ENCODE assay signal across 24 mouse cellular contexts in genomic region chr16:36640993-36641392, GRCm38 (mm10). TPM values are rescaled to one million over a fixed set of nuclear protein-coding genes. Genes with fewer than 3 reads are reported as not detected.
A peak's percentile ranks its signal among the peaks of the same experiment; 100 is the strongest.
DNase-seq lines count a peak whose midpoint lies in the region; ATAC-seq lines count a peak whose summit lies in the region.
"Had no signal": no experiment of that assay in that cellular context is flagged by ENCODE, and none has a peak within 500 bp of the region (broad histone marks: within the 10 kb centered on the region; RNA-seq: fewer than 3 reads in every experiment).

No protein-coding gene starts in this region.

- H3K4me3 ChIP-seq in lung, embryonic 15.5 days: no peak overlapping the region
- H3K4me3 ChIP-seq: embryonic facial prominence, embryonic 15.5 days; erythroblast, embryonic 14.5 days; forebrain, embryonic 10.5 days; gastrocnemius, adult 2 months; heart, adult 2 months; hindbrain, embryonic 13.5 days had no signal

- intact Hi-C loops in heart, postnatal 14 days (cut with DNase I): no loop called here

- WGBS in lung, embryonic 15.5 days: 54% methylated on average over 5 of the region's 5 CpGs

- H3K27me3 ChIP-seq in lung, embryonic 15.5 days: no peaks in the 10 kb centered on the region
- H3K27me3 ChIP-seq: embryonic facial prominence, embryonic 15.5 days; hindbrain, embryonic 13.5 days had no signal

- H3K9me3 ChIP-seq in lung, embryonic 15.5 days: no peaks in the 10 kb centered on the region
- H3K9me3 ChIP-seq: embryonic facial prominence, embryonic 15.5 days; forebrain, embryonic 10.5 days; hindbrain, embryonic 13.5 days had no signal

- H3K9ac ChIP-seq in lung, embryonic 15.5 days: no peak overlapping the region
- H3K9ac ChIP-seq: embryonic facial prominence, embryonic 15.5 days; hindbrain, embryonic 13.5 days had no signal

- DNase-seq in heart, adult 9 months (ENCODE audit: low spot score in 2 of 2): peak; percentile 4 to 6
- no peak for DNase-seq in heart, postnatal 14 days
- DNase-seq in lung, postnatal 25 days (ENCODE audit: low spot score): no peak
- DNase-seq: adrenal gland, postnatal 14 days; cerebellum, adult 2 months; cerebellum, postnatal 14 days; embryo, embryonic 11 days; gastrocnemius, adult 2 months; gastrocnemius, postnatal 25 days; kidney, adult 11 months had no signal

- no peak overlapping the region for H3K4me2 ChIP-seq in lung, embryonic 15.5 days
- H3K4me2 ChIP-seq: embryonic facial prominence, embryonic 15.5 days; hindbrain, embryonic 13.5 days had no signal

- ATAC-seq in lung, embryonic 15.5 days (ENCODE audit: borderline replicate concordance, extremely low read depth, low FRiP score, low TSS enrichment): no peak
- ATAC-seq in granulocyte monocyte progenitor cell, adult 5-6 weeks (replicated peaks; ENCODE audit: poor library complexity, severe bottlenecking): peak; percentile 55
- no peak for ATAC-seq in activated CD4-positive, CD25-positive, alpha-beta regulatory T cell, adult 4 months
- ATAC-seq in megakaryocyte-erythroid progenitor cell, adult 5-6 weeks (replicated peaks; ENCODE audit: low FRiP score, low TSS enrichment, poor library complexity, severe bottlenecking): no peak
- ATAC-seq: forebrain, embryonic 14.5 days; hindbrain, postnatal 0 days had no signal

- no peaks in the 10 kb centered on the region for H3K36me3 ChIP-seq in lung, embryonic 15.5 days
- H3K36me3 ChIP-seq: embryonic facial prominence, embryonic 15.5 days; forebrain, embryonic 10.5 days; hindbrain, embryonic 13.5 days had no signal

- H3K4me1 ChIP-seq in lung, embryonic 15.5 days: 0 out of 2 replicates have a peak, but pooled peaks cover 3% of the 10 kb centered on the region
- H3K4me1 ChIP-seq: embryonic facial prominence, embryonic 15.5 days; forebrain, embryonic 10.5 days; hindbrain, embryonic 13.5 days had no signal

- H3K27ac ChIP-seq in lung, embryonic 15.5 days: peak overlapping the region; percentile 41; the same call in 1 of the 2 replicates
- H3K27ac ChIP-seq: embryonic facial prominence, embryonic 15.5 days; forebrain, embryonic 10.5 days; gastrocnemius, adult 2 months; heart, adult 2 months; hindbrain, embryonic 13.5 days; hindbrain, postnatal 0 days had no signal

RNA-seq across cellular contexts. Expression of gene Cd86, which starts 24.9 kb away (rescaled TPM):
- total RNA-seq in heart, postnatal 14 days (2021): 1 to 10 TPM; 1.6 to 1.7 TPM
- polyA plus RNA-seq in lung, embryonic 15.5 days (2015; fragmentation: Nextera tagmentation; extraction: Ambion mirVana): 2.0 and 2.6 TPM in 2 replicates
- total RNA-seq in granulocyte monocyte progenitor cell, adult 5-6 weeks (2014; fragmentation: Nextera tagmentation): not detected in 2 replicates
- 0.52 and 3.5 TPM in 2 replicates for total RNA-seq in granulocyte monocyte progenitor cell, adult 5-6 weeks (2017)
- 10 to 100 TPM; 45.6 to 47.4 TPM for polyA plus RNA-seq in activated CD4-positive, CD25-positive, alpha-beta regulatory T cell, adult 4 months (2017; shearing (Covaris generic))
- total RNA-seq in megakaryocyte-erythroid progenitor cell, adult 5-6 weeks (2014; fragmentation: Nextera tagmentation): not detected in 2 replicates
- total RNA-seq in megakaryocyte-erythroid progenitor cell, adult 5-6 weeks (2017): not detected in 2 replicates
- polyA plus RNA-seq: erythroblast, embryonic 14.5 days had no signal

RNA-seq across cellular contexts. Expression of gene Ildr1, which starts 52.8 kb away (rescaled TPM):
- total RNA-seq in heart, postnatal 14 days (2021): under 1 TPM; 0.07 to 0.19 TPM
- polyA plus RNA-seq in lung, embryonic 15.5 days (2015; fragmentation: Nextera tagmentation; extraction: Ambion mirVana): 6.0 and 7.1 TPM in 2 replicates
- total RNA-seq in granulocyte monocyte progenitor cell, adult 5-6 weeks (2014; fragmentation: Nextera tagmentation): not detected in 2 replicates
- total RNA-seq in granulocyte monocyte progenitor cell, adult 5-6 weeks (2017): not detected in 2 replicates
- polyA plus RNA-seq in activated CD4-positive, CD25-positive, alpha-beta regulatory T cell, adult 4 months (2017; shearing (Covaris generic)): 1 to 10 TPM; 6.1 to 7.3 TPM
- 1.1 TPM in 1 of 2 replicates, not detected in the other for total RNA-seq in megakaryocyte-erythroid progenitor cell, adult 5-6 weeks (2014; fragmentation: Nextera tagmentation)
- total RNA-seq in megakaryocyte-erythroid progenitor cell, adult 5-6 weeks (2017): not detected in 2 replicates
- total RNA-seq: adrenal gland, adult 18-20 months; adrenal gland, postnatal 14 days; common myeloid progenitor, adult 5-6 weeks; heart, adult 2 months; heart, postnatal 25 days had no signal
- polyA plus RNA-seq: erythroblast, embryonic 14.5 days; forebrain, embryonic 14.5 days had no signal

Comparison
In these comparisons a context has a peak if more than half of its experiments do, and no peak if none do; other contexts are left out.
1. DNase-seq: peak in heart, adult 9 months (2 of 2); none in heart, postnatal 14 days (0 of 2) and lung, postnatal 25 days (single experiment).